Mouse (Mus musculus): Measurements from ENCODE around the gene Duox2. TPM values are rescaled to one million over a fixed set of nuclear protein-coding genes. Genes with fewer than 3 reads are reported as not detected.
A peak's percentile ranks its signal among the peaks of the same experiment; 100 is the strongest.
"Not testable (repeated sequence)": the region's sequence is repeated elsewhere in the genome, so short reads cannot be mapped to it uniquely, and the experiment has no call there.

Gene Duox2
- polyA plus RNA-seq (2012; rRNA removed) (0.16 and 0.27 TPM in 2 replicates), polyA plus RNA-seq (2014; fragmentation: Nextera tagmentation; extraction: Ambion mirVana) (0.08 and 0.54 TPM in 2 replicates)

DNA sequence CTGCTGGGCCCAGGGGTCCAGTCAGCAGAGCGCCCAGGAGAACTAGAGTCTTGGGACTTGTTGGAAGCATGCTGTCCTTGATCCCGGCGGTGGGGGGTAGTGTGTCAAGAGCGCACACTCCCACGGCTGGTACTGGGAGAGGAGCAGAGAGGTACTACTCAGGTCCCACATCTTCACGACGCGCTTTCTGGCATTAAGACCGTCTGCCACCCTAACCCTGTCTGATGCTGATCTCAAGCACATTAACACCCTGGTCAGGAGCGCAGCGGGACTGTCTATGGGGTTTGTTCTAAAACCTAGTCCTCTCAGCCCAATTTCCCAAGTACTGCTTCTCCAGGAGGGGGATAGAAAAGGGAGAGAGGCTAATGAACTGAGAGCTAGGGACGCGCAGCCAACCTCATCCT is at the start of gene Duox2:
Gene Duox2, minus strand, starts transcription at position 354 of the 404 bp plus-strand sequence.
- no peak within 1 kb of the TSS for H3K27ac ChIP-seq (replicated peaks; ENCODE audit: low read depth, low read length)
- 1% methylated on average over 13 of the region's 13 CpGs for WGBS
- peak within 1 kb of the TSS; percentile 42 for H3K4me2 ChIP-seq (replicated peaks; ENCODE audit: low read depth, low read length, severe bottlenecking)
- TF ChIP-seq POLR2A (IDR thresholded peaks at IDR 0.05; ENCODE audit: borderline replicate concordance, extremely low read depth, insufficient read depth, insufficient read length) = no peak
- H3K4me1 ChIP-seq (ENCODE audit: control insufficient read depth, insufficient read depth, low read length) = peaks cover 21% of the 10 kb centered on the region
- H3K4me3 ChIP-seq (replicated peaks; ENCODE audit: low read length) = peak within 1 kb of the TSS; percentile 26
- ATAC-seq (ENCODE audit: low FRiP score, low read depth) = no peak
- H3K36me3 ChIP-seq (ENCODE audit: control insufficient read depth, insufficient read depth, low read length) = no peaks in the 10 kb centered on the region
- H3K9ac ChIP-seq (ENCODE audit: low read depth, low read length, severe bottlenecking) = no peak within 1 kb of the TSS
- H3K27me3 ChIP-seq (ENCODE audit: control insufficient read depth, insufficient read depth, low read length) = peaks cover 90% of the 10 kb centered on the region
- DNase-seq (ENCODE audit: low spot score) = no peak
- H3K9me3 ChIP-seq (ENCODE audit: control insufficient read depth, low read length) = no peaks in the 10 kb centered on the region

DNA sequence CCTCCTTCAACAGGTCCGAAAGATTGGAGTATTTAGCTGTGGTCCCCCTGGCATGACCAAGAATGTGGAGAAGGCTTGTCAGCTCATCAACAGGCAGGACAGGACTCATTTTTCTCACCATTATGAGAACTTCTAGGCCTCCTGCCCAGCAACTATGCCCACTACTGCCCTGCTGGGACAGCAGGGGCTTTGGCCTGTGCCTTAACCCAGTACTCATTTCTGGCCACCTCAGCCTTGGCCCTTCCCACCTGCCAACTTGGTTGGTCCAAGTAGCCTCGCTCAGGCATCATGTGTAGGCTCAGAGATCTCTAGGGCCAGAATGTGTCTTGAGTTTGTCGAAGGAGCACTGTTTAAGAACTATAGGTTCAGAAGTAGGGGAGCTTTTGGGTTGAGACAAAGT is 49.0 kb upstream of the Duox2 start:
- H3K9me3 ChIP-seq (ENCODE audit: control insufficient read depth, low read length) = no peaks in the 10 kb centered on the region
- WGBS = 93% methylated on average over 3 of the region's 3 CpGs
- H3K9ac ChIP-seq (ENCODE audit: low read depth, low read length, severe bottlenecking) = no peak overlapping the region
- H3K4me1 ChIP-seq (ENCODE audit: control insufficient read depth, insufficient read depth, low read length) = peaks cover 18% of the 10 kb centered on the region
- H3K4me3 ChIP-seq (replicated peaks; ENCODE audit: low read length) = no peak overlapping the region
- peaks cover 4% of the 10 kb centered on the region; the same call in 1 of the 2 replicates for H3K36me3 ChIP-seq (ENCODE audit: control insufficient read depth, insufficient read depth, low read length)
- TF ChIP-seq POLR2A (IDR thresholded peaks at IDR 0.05; ENCODE audit: borderline replicate concordance, extremely low read depth, insufficient read depth, insufficient read length) = no peak
- ATAC-seq (ENCODE audit: low FRiP score, low read depth) = no peak
- no peak overlapping the region for H3K27ac ChIP-seq (replicated peaks; ENCODE audit: low read depth, low read length)
- no peak overlapping the region for H3K4me2 ChIP-seq (replicated peaks; ENCODE audit: low read depth, low read length, severe bottlenecking)
- no peaks in the 10 kb centered on the region for H3K27me3 ChIP-seq (ENCODE audit: control insufficient read depth, insufficient read depth, low read length)
- no peak for DNase-seq (ENCODE audit: low spot score)

- H3K4me2 ChIP-seq (replicated peaks; ENCODE audit: low read depth, low read length, severe bottlenecking); H3K9ac ChIP-seq (ENCODE audit: low read depth, low read length, severe bottlenecking); H3K36me3 ChIP-seq (ENCODE audit: control insufficient read depth, insufficient read depth, low read length); H3K27ac ChIP-seq (replicated peaks; ENCODE audit: low read depth, low read length); H3K4me3 ChIP-seq (replicated peaks; ENCODE audit: low read length); ATAC-seq (ENCODE audit: low FRiP score, low read depth); DNase-seq (ENCODE audit: low spot score); H3K27me3 ChIP-seq (ENCODE audit: control insufficient read depth, insufficient read depth, low read length); H3K9me3 ChIP-seq (ENCODE audit: control insufficient read depth, low read length): not testable (repeated sequence)
- H3K4me1 ChIP-seq (ENCODE audit: control insufficient read depth, insufficient read depth, low read length) = peaks cover 15% of the 10 kb centered on the region
- 86% methylated on average over 5 of the region's 6 CpGs for WGBS
Measured at GRCm38 (mm10) chr2:122346164-122346563, 47.9 kb upstream of the Duox2 start.

GRCm38 (mm10) chr2:122345106-122345893 is 47.1 kb upstream of the Duox2 start:
- 70% methylated on average over 6 of the region's 6 CpGs for WGBS
- no peak for TF ChIP-seq POLR2A (IDR thresholded peaks at IDR 0.05; ENCODE audit: borderline replicate concordance, extremely low read depth, insufficient read depth, insufficient read length)
- H3K4me3 ChIP-seq (replicated peaks; ENCODE audit: low read length) = no peak overlapping the region

GRCm38 (mm10) chr2:122337291-122337690 is 39.0 kb upstream of the Duox2 start:
- peak overlapping the region; percentile 26 for H3K4me2 ChIP-seq (replicated peaks; ENCODE audit: low read depth, low read length, severe bottlenecking)
- no peaks in the 10 kb centered on the region for H3K27me3 ChIP-seq (ENCODE audit: control insufficient read depth, insufficient read depth, low read length)
- no peak for TF ChIP-seq POLR2A (IDR thresholded peaks at IDR 0.05; ENCODE audit: borderline replicate concordance, extremely low read depth, insufficient read depth, insufficient read length)
- H3K9ac ChIP-seq (ENCODE audit: low read depth, low read length, severe bottlenecking) = no peak overlapping the region
- H3K36me3 ChIP-seq (ENCODE audit: control insufficient read depth, insufficient read depth, low read length) = no peaks in the 10 kb centered on the region
- H3K27ac ChIP-seq (replicated peaks; ENCODE audit: low read depth, low read length) = no peak overlapping the region
- no peak for DNase-seq (ENCODE audit: low spot score)
- H3K4me3 ChIP-seq (replicated peaks; ENCODE audit: low read length) = peak overlapping the region; percentile 10; the same call in 1 of the 2 replicates
- H3K9me3 ChIP-seq (ENCODE audit: control insufficient read depth, low read length) = no peaks in the 10 kb centered on the region
- WGBS = 62% methylated on average over 21 of the region's 21 CpGs
- H3K4me1 ChIP-seq (ENCODE audit: control insufficient read depth, insufficient read depth, low read length) = no peaks in the 10 kb centered on the region
- ATAC-seq (ENCODE audit: low FRiP score, low read depth) = no peak

More at GRCm38 (mm10) chr2:122345106-122345893, 47.1 kb upstream of the Duox2 start:
- DNase-seq (ENCODE audit: low spot score) (no peak), ATAC-seq (ENCODE audit: low FRiP score, low read depth) (no peak)
- Histone ChIP-seq H3K36me3 (ENCODE audit: control insufficient read depth, insufficient read depth, low read length) (no peaks in the 10 kb centered on the region), H3K27me3 (ENCODE audit: control insufficient read depth, insufficient read depth, low read length) (no peaks in the 10 kb centered on the region), H3K9me3 (ENCODE audit: control insufficient read depth, low read length) (no peaks in the 10 kb centered on the region), H3K4me2 (replicated peaks; ENCODE audit: low read depth, low read length, severe bottlenecking) (no peak overlapping the region), H3K27ac (replicated peaks; ENCODE audit: low read depth, low read length) (no peak overlapping the region), H3K9ac (ENCODE audit: low read depth, low read length, severe bottlenecking) (no peak overlapping the region), H3K4me1 (ENCODE audit: control insufficient read depth, insufficient read depth, low read length) (peaks cover 15% of the 10 kb centered on the region)
